Mouse (Mus musculus) kidney, postnatal 36 days (tissue): ENCODE measurements around the gene Aox3.

ENCODE experiments used
- DNase-seq, 2 experiments: peaks; one replicate each; pipeline ENCODE4 v3.0.0; 2021 to 2022; ENCODE audit warnings: mixed read lengths in 2 of 2

Gene Aox3

DNA sequence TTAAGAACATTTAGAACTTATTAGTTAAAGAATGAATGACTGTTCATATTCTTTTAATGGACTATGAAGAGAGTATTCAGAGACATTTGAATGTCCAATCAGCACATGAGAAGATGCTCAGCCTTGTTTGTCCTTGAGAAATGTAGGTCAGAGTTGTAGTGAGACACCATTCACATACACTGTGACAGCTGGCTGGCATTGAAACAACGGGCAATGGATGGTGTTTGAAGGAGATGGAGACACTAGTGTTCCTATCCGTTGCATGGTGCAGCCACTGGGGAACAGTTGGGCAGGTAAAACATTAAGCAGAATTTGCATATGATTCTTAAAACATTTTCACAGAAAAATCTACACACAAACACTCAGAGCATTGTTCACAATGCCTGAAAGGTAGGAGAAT, 5.9 kb upstream of the Aox3 start:
- no peak for DNase-seq

DNA sequence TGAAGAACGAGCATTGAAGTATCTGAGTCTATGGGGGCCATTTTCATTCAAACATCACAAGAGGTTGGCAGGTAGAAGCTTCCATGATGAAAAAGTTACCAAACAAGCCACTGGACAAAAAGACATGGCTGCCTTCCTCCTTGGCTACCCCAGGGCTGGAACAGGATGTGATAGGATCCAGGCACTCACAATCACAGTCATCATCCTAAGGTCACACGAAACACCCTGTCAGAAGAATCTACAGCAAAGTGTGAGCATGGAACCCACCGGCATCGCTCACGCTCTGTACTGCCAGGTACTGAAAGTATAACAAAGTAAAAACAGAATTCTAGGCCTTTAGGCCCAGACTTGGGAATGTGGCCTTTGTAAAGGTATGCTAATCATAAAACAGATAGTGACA, 2.7 kb upstream of the Aox3 start:
- no peak for DNase-seq

DNA sequence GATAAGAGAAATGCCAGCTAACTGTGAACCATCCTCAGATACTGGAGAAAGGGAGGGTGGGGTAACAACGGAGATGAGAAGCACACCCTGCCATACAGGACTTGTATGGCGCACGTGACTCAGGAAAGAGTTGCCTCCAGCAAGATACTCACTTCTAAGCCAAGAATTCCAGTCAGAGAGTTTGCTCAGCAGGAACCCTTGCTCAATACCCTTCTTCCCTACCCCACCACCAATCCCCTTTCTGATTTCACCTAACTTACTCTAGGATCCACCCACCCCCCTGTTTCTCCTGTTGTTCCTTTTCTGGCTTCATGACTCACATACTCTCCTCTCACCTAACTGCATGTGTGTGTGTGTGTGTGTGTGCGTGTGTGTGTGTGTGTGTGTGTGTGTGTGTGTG, 1.6 kb upstream of the Aox3 start:
- DNase-seq = no peak

DNA sequence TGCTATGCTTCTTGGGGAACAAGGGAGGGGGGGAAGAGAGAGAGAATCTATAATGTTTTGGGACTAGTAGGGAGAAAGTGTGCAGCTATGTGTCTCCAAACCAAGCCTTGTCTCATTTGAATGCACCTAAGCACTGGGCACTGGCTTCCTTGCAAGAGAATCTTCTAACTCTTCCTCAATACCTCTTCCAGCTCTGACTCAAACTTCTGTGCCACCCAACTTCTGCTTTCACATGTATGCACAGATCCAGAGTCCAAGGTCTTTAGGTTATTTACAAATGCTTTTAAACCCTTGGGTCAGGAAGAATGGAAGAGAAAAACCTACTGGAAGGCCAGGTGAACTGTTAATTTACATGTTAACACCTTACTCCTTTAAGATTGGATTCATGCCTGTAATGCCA, 511 bp downstream of the Aox3 start:
- DNase-seq = no peak

- DNase-seq = peak in 1 of 2 experiments; percentile 3
These were observed 1.2 kb downstream of the Aox3 start for GRCm38 (mm10) chr1:58114021-58114560.

- DNase-seq = no peak
These were observed 1.9 kb downstream of the Aox3 start for GRCm38 (mm10) chr1:58114666-58115375.

- DNase-seq = no peak
These were observed 5.3 kb downstream of the Aox3 start for GRCm38 (mm10) chr1:58118231-58118630.

- no peak for DNase-seq
These were observed 12.0 kb downstream of the Aox3 start for GRCm38 (mm10) chr1:58124901-58125300.

- no peak for DNase-seq
These were observed 25.0 kb downstream of the Aox3 start for GRCm38 (mm10) chr1:58137891-58138290.

DNA sequence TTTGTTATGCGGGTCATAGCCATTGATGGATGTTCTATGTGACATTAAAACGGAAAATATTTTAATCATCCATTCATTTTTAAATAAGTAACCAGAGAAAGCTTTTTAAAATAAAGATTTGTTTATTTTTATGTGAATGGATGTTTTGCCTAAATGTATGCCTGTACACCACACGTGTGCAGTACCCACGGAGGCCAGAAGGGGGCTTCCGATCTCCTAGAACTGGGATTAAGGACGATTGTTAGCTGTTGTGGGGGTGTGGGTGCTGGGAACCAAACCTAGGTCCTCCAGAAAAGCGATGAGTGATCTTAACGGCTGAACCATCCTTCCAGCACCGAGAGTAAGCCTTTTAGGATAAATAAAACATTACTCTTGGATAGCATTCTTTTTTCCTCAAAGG, 26.1 kb downstream of the Aox3 start:
- no peak for DNase-seq

DNA sequence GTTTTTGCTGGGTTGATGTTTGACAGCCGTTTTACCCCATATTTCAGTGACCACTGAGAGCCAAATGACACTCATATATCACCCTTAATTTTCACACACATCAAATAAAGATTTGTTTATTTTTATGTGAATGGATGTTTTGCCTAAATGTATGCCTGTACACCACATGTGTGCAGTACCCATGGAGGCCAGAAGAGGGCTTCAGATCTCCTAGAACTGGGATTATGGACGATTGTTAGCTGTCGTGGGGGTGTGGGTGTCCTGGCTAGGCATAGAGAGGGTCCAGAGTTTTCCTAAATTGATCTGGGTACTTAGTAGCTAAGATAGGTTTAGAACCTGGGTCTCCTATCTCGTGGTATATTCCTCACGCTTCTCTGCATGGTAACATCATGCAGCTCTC, 27.7 kb downstream of the Aox3 start:
- no peak for DNase-seq

- peak; percentile 16 to 64 for DNase-seq
These were observed 31.6 kb downstream of the Aox3 start for GRCm38 (mm10) chr1:58144384-58145069.

- DNase-seq = no peak
These were observed 33.1 kb downstream of the Aox3 start for GRCm38 (mm10) chr1:58146026-58146425.

DNA sequence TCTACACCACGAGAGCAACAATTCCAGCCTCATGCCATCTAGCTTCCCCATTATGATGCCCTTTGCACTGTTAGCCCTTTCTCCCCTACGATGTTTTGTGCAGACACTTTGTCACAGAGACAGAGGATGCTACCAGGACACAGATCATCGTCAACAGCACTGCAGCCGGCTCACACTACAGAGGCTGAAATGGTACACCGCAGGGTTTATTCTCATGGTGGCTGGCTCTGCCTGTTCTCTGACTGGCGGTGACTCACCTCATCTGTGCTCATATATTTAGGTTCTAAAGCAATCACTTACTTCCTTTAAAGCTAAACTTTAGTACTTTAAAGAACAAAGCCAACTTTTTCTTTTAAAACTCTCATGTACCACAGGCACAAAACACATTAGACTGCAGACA, 34.8 kb downstream of the Aox3 start:
- no peak for DNase-seq

- no peak for DNase-seq
These were observed 39.3 kb downstream of the Aox3 start for GRCm38 (mm10) chr1:58152247-58152646.

GRCm38 (mm10) chr1:58156747-58157146, 43.8 kb downstream of the Aox3 start:
- peak; percentile 51 to 83 for DNase-seq

GRCm38 (mm10) chr1:58169893-58170292, 57.0 kb downstream of the Aox3 start:
- DNase-seq = no peak

DNA sequence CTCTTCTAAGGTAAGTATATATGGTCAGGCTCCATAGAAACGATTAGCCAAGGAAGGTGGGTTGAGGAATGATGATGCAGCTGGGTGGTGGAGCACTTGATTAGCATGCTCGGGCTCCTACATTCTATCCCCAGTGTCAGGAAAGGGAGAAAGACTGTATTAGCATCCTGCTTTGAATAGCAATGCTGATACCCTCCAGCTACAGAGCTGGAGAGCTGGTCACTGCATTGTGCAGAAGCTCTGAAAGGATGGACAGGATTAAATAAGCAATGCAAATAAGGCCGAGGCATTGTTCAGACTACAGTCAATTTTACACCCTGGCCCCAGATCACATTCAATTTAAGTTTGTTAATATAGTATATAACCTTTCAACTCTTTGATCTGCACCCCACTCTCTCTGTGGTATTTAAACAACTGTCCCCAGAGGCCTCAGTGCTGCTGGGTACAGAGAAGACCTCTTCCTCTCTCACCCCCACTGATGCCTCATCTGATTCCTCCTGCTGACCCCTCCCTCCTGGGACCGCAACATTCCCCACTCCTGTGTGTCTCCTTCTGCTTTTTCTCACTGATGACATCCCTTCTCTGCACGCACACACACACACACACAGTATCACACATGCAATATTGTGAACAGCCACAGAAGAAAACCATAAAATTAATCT, 75.7 kb downstream of the Aox3 start:
- no peak for DNase-seq

GRCm38 (mm10) chr1:58194317-58194716, 81.4 kb downstream of the Aox3 start:
- DNase-seq = no peak

GRCm38 (mm10) chr1:58194988-58195387, 82.1 kb downstream of the Aox3 start:
- no peak for DNase-seq

DNA sequence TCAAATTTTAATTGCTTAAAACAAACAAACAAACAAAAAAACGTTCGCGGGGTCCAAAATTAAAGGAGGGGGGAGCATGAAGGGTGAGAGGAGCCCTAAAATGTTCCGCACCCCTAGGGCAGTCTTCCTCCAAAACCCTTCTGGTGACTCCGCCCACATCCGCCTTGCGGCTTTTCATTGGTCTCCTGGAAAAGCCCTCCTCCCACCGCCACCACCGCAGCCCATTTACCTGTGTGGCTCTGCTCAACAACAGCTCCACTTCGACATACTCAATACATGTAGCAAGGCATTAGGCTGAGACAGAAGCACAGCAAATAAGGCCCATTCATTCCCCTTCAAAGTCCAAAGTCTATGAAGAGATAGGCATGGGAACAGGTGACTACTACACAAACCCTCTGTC, 82.6 kb downstream of the Aox3 start:
- DNase-seq = no peak

- DNase-seq = no peak
These were observed 84.1 kb downstream of the Aox3 start for GRCm38 (mm10) chr1:58197023-58197422.

DNA sequence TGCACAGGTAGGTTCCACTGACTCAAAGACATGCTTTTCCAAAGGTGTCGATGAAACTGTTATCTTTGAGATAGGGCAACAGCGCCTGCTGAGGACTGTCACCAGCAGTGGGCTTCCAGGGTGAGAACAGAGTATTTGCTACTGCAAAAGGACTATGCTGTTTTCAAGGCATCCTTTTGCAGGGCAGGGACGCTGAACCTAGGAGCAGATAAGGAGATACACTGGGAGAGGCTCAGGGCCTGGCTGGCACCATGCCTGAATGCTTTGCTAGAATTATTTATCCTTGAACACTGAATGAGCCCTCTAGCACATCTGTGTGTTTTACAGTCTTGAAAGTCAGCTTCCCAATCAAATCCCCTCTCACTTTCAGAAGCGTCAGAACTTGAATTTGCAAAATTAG, 85.5 kb downstream of the Aox3 start:
- DNase-seq = no peak

- DNase-seq = peak; percentile 49 to 55
These were observed 97.3 kb downstream of the Aox3 start, which contains the start of gene Aox4 for GRCm38 (mm10) chr1:58210203-58210602. Gene Aox4, plus strand, starts transcription at chr1:58210397.
